Mouse (Mus musculus): ENCODE measurements around the gene H3f3a.

The H3f3a gene

GRCm38 (mm10) chr1:180822276-180822675 is 8.5 kb upstream of the H3f3a start:
- no peak for DNase-seq (ENCODE audit: low read depth, low spot score)

- no peak for DNase-seq (ENCODE audit: low read depth, low spot score)
Observed at GRCm38 (mm10) chr1:180821101-180821500, 7.4 kb upstream of the H3f3a start.

DNA sequence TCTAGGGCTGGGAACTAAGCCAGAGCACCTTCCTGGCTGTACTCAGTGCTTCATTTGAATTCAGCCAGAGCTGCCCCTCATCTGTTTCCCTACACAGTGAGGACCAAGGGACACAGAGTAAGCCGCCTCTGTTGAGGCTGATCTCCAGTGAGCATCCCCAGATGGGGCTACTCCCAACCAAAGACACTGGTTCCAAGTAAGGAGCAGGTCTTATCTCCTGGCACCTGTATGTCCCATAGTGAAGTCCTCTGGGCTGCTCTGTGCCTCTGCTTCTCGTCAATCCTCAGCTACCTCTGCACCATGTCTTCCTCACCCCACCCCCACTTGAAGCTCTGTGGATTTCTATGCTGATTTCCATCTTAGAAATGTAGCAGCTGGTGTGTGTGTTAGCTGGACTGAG is 4.3 kb upstream of the H3f3a start:
- DNase-seq (ENCODE audit: low read depth, low spot score): no peak

GRCm38 (mm10) chr1:180815371-180816024 is 1.8 kb upstream of the H3f3a start:
- DNase-seq (ENCODE audit: low read depth, low spot score): no peak

DNA sequence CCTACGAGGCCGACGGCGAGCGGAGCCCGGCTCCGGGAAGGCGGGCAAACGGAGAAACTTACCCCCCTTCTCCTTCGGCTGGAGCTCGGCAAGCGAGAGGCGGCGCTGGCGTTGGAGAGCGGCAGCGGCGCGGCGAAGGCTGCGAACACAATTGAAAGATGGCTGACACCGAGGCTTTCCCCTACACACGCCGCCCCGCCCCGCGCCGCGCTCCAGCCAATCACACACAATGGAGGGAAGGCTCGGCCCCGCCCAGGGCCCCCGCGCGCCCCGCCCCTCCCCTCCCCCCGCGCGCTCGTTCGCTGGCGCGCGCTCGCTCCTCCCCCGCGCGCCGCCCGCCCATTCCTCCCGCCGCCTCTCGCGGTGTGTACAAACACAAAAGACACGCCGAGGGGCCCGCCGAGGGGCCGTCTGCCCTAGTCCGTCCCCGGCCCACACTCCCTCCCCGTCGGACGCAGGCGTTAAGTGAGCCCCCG is 296 bp downstream of the H3f3a start:
- peak; percentile 95 for DNase-seq (ENCODE audit: low read depth, low spot score)

GRCm38 (mm10) chr1:180812463-180813408 is 1.0 kb downstream of the H3f3a start:
- DNase-seq (ENCODE audit: low read depth, low spot score): peak; percentile 55

DNA sequence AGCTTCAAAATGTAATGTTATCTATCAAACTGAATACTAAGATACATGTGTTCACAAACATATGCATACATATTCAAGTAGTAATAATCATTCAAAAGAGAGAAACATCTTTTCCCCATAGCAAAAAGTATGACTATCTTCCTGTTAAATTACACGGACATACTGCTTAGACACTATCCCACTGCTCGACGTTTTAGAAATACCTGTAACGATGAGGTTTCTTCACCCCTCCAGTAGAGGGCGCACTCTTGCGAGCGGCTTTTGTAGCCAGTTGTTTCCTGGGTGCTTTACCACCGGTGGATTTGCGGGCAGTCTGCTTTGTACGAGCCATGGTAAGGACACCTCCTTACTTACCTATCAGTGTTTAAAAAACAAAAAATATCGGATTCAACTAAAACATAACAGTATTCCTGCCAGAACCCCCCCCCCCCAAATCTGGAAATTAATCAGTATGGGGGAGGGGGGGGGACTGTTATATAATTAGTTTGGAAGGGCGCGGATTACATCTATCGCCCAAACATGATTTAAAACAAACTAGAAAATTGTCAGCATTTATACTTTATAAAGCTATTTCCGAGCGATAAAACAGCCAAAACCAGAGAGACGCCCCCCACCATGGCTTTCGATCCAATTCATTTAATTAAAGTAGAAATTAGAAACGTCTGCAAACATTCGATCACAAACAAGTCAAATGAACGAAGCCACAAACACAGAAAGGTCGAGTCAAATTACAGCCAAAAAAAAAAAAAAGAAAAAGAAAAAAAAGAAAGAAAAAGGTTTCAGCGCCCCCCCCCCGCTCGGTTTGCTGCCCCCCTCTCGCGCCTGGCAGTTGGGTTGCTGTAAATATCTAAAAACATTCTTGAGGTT is 1.9 kb downstream of the H3f3a start:
- DNase-seq (ENCODE audit: low read depth, low spot score): peak; percentile 56

DNA sequence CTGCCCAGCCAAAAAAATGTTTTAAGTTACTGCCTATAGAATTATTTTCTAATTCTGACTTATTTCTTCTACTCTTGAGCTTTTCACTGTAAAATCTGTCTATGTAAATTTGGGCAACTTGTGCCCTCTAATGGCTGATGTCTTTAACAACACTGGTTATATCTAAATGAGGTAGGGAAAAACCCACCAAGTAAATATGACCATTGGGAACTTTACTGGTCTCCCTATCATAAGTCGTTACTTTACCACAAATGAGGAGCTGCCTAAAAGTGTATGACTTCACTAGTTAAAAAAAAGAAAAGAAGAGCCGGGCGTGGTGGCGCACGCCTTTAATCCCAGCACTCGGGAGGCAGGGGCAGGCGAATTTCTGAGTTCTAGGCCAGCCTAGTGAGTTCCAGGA is 2.8 kb downstream of the H3f3a start:
- DNase-seq (ENCODE audit: low read depth, low spot score): peak; percentile 50

GRCm38 (mm10) chr1:180808831-180809230 is 4.9 kb downstream of the H3f3a start:
- DNase-seq (ENCODE audit: low read depth, low spot score): no peak

- DNase-seq (ENCODE audit: low read depth, low spot score): peak; percentile 33
Observed at GRCm38 (mm10) chr1:180803881-180804280, 9.9 kb downstream of the H3f3a start.

- no peak for DNase-seq (ENCODE audit: low read depth, low spot score)
Observed at GRCm38 (mm10) chr1:180801466-180801994, 12.2 kb downstream of the H3f3a start.

- no peak for DNase-seq (ENCODE audit: low read depth, low spot score)
Observed at GRCm38 (mm10) chr1:180800814-180801213, 12.9 kb downstream of the H3f3a start.

GRCm38 (mm10) chr1:180800022-180800421 is 13.7 kb downstream of the H3f3a start:
- DNase-seq (ENCODE audit: low read depth, low spot score): no peak

- DNase-seq (ENCODE audit: low read depth, low spot score): no peak
Observed at GRCm38 (mm10) chr1:180799253-180799652, 14.5 kb downstream of the H3f3a start.

DNA sequence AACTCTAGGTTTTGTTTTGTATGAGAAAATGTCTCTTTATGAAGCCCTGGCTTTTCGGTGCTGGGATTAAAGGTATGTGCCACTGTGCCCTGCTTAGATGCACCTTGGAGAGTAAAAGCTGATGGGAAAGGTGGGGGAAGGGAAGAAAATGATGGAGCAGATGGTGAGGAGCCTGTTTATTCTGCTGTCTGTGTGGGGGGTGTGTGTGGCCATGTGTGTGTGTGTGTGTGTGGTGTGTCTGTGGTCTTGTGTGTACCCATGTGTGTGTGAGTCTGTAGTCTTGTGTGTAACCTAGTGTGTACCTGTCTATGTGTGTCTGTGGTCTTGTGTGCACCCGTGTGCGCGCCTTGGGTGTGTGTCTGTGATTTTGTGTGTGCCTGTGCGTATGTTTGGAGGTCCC is 15.1 kb downstream of the H3f3a start:
- DNase-seq (ENCODE audit: low read depth, low spot score): no peak

GRCm38 (mm10) chr1:180794170-180794569 is 19.6 kb downstream of the H3f3a start:
- peak; percentile 91 for DNase-seq (ENCODE audit: low read depth, low spot score)

GRCm38 (mm10) chr1:180793445-180794117 is 20.2 kb downstream of the H3f3a start:
- DNase-seq (ENCODE audit: low read depth, low spot score): peak; percentile 90

DNA sequence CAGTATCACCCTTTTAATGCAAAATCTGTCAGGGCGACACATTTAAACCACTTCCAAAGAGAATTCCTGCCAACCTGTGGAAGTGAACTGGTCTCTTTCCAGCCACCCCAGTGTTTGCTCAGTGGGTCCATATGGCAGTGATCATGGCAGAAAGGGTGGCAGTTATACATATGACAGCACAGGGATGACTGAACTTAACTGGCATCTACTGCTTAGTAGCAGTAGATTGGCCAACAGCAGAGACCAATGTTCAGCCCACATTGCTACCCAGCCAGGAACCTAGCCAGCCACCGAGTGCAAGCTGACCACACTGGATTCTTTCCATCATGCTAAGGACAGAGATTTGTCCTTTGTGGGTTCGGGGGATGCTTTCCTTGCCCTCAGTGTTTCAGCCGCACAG is 20.9 kb downstream of the H3f3a start:
- DNase-seq (ENCODE audit: low read depth, low spot score): no peak

GRCm38 (mm10) chr1:180791821-180792480 is 21.8 kb downstream of the H3f3a start:
- DNase-seq (ENCODE audit: low read depth, low spot score): no peak

GRCm38 (mm10) chr1:180783580-180783928 is 30.2 kb downstream of the H3f3a start:
- no peak for DNase-seq (ENCODE audit: low read depth, low spot score)
